Mouse (Mus musculus) CD8-positive naive resting alpha-beta T cell, adult 2 months (primary cell): ENCODE data around the gene Scyl3.
A peak's percentile ranks its signal among the peaks of the same experiment; 100 is the strongest.

Experiments
- DNase-seq, 2 experiments: peaks; one replicate each; pipeline ENCODE4 v3.0.0; 2022; ENCODE audit warnings: low read depth in 2 of 2, low spot score in 2 of 2

Gene Scyl3

GRCm38 (mm10) chr1:163958036-163958435 lies 29.1 kb downstream of the Scyl3 start:
- no peak for DNase-seq

- DNase-seq, result no peak
Observed at GRCm38 (mm10) chr1:163964008-163964689, 35.2 kb downstream of the Scyl3 start.

- DNase-seq, result no peak
Observed at GRCm38 (mm10) chr1:163974471-163974870, 45.6 kb downstream of the Scyl3 start.

GRCm38 (mm10) chr1:163975088-163975487 lies 46.2 kb downstream of the Scyl3 start:
- DNase-seq, result no peak

- DNase-seq, result no peak
Observed at GRCm38 (mm10) chr1:163976515-163976914, 47.6 kb downstream of the Scyl3 start.

- no peak for DNase-seq
Observed at GRCm38 (mm10) chr1:163992371-163992770, 63.5 kb downstream of the Scyl3 start.

- no peak for DNase-seq
Observed at GRCm38 (mm10) chr1:163994173-163994720, 65.3 kb downstream of the Scyl3 start.

- DNase-seq, result peak; percentile 89 to 93
Observed at GRCm38 (mm10) chr1:163994721-163995608, 66.1 kb downstream of the Scyl3 start, which contains the start of the genes BC055324 and Mettl18. Gene BC055324 (minus strand): TSS chr1:163994796. Gene Mettl18 (plus strand): TSS chr1:163994889.

- no peak for DNase-seq
Observed at GRCm38 (mm10) chr1:163995609-163995913, 66.7 kb downstream of the Scyl3 start.

- DNase-seq, result no peak
Observed at GRCm38 (mm10) chr1:164001831-164002452, 73.0 kb downstream of the Scyl3 start.

- DNase-seq, result no peak
Observed at GRCm38 (mm10) chr1:164004311-164004710, 75.4 kb downstream of the Scyl3 start.
